Mouse (Mus musculus): ENCODE data around the gene Rcor3. TPM values are rescaled to one million over a fixed set of nuclear protein-coding genes. Genes with fewer than 3 reads are reported as not detected.

The Rcor3 gene
- 7.0 and 8.6 TPM in 2 replicates for polyA plus RNA-seq (2015; fragmentation: Nextera tagmentation; extraction: Ambion mirVana)

DNA sequence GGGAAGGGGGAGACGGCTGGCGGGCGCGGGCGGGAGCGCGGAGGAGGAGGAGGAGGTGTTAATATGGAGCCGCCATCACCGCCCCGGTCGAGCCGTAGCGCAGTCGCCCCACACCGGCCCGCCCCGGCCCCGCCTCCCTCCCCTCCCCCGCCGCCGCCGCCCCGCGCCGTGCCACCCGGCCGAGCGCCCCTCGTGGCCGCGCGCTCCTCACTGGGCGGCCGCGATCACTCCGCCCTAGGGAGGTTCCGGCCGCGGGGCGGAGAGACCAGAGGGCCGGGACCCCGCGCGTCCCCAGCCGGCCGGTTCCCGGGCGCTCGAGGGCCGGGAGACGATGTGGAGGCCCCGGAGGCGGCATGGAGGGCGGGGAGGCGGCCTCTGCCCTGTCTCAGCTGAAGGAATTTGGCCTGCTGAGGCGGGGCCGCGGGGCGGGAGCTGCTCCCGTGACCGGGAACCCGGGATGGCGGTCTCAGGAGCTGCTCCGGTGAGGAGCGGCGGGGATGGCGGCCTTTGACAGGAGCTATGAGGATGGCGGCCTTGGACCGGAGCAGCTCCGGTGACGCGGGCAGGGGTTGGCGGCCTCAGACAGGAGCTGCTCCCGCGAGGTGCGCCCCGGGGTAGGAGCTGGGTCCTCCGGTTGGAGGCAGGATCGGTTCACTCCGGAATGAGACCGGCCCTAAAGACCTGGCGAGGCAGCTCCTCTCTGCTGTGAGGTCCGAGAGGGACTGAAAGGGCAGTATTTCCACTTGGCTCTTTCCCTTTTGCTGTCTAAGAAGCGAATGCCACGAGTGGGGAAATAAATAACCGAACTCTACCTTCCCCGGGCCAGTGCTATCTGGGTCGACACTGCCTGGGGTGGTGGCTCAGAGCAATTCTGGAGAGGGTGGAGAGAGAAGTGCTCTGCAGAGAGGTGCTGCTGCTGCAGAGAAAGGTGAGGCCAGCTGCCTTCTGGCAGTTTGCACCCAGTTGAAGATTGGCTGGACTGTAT lies at the start of gene Rcor3:
Gene Rcor3, minus strand, starts transcription at position 137 of the 985 bp plus-strand sequence.
- peak within 1 kb of the TSS; percentile 94 for H3K27ac ChIP-seq (ENCODE audit: low read length)
- peaks cover 17% of the 10 kb centered on the region for H3K4me1 ChIP-seq (ENCODE audit: control insufficient read depth, low read depth, low read length)
- H3K9ac ChIP-seq (ENCODE audit: low read depth, low read length): peak within 1 kb of the TSS; percentile 95
- H3K9me3 ChIP-seq (replicated peaks; ENCODE audit: control insufficient read depth, low read length): no peaks in the 10 kb centered on the region
- whole genome bisulfite sequencing (ENCODE audit: insufficient replicate concordance): under 1% methylated on average over 66 of the region's 88 CpGs
- no peaks in the 10 kb centered on the region for H3K36me3 ChIP-seq (ENCODE audit: control insufficient read depth, insufficient read depth)
- peak within 1 kb of the TSS; percentile 96 for H3K4me3 ChIP-seq (ENCODE audit: low read depth, low read length)
- H3K27me3 ChIP-seq (ENCODE audit: control insufficient read depth, insufficient read depth, low read depth, low read length): no peaks in the 10 kb centered on the region
- H3K4me2 ChIP-seq (ENCODE audit: low read depth, low read length): peak within 1 kb of the TSS; percentile 99
- peak; percentile 88 for ATAC-seq (ENCODE audit: low read depth)

DNA sequence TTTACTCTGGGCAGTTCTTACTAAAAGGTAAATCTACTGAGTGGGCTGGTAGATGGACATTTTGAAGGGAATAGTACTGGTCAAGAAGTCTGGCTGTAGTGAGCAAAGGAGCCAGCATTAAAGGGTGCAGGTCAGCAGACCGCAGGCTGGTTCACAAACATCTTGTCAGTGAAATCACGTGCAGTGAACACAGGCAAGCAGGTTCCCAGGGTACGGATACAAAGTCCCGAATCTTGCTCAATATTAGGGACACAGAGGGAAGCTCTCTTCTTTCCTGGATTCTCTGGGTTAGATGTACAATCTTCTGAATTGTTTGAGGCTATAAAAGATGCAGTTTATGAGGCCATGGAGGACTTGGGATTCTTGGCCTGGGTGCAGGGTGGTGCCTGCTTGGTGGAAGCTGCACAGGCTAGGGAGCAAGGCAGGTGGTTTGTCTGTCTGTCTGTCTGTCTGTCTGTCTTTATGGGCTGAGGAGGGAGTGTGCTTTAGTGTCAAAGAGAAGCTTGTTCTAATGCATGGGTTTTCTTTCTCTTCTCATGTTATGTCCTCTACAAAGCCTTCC lies 43.9 kb upstream of the Rcor3 start:
- H3K4me2 ChIP-seq (ENCODE audit: low read depth, low read length): no peak overlapping the region
- no peak overlapping the region for H3K27ac ChIP-seq (ENCODE audit: low read length)
- no peaks in the 10 kb centered on the region for H3K27me3 ChIP-seq (ENCODE audit: control insufficient read depth, insufficient read depth, low read depth, low read length)
- H3K4me3 ChIP-seq (ENCODE audit: low read depth, low read length): no peak overlapping the region
- no peaks in the 10 kb centered on the region for H3K4me1 ChIP-seq (ENCODE audit: control insufficient read depth, low read depth, low read length)
- 0 out of 2 replicates have a peak, but pooled peaks have one; percentile 47 for ATAC-seq (ENCODE audit: low read depth)
- no peak overlapping the region for H3K9ac ChIP-seq (ENCODE audit: low read depth, low read length)
- H3K9me3 ChIP-seq (replicated peaks; ENCODE audit: control insufficient read depth, low read length): no peaks in the 10 kb centered on the region
- 52% methylated on average over 4 of the region's 4 CpGs for WGBS (ENCODE audit: insufficient replicate concordance)
- no peaks in the 10 kb centered on the region for H3K36me3 ChIP-seq (ENCODE audit: control insufficient read depth, insufficient read depth)

- no peaks in the 10 kb centered on the region for H3K9me3 ChIP-seq (replicated peaks; ENCODE audit: control insufficient read depth, low read length)
- no peaks in the 10 kb centered on the region for H3K36me3 ChIP-seq (ENCODE audit: control insufficient read depth, insufficient read depth)
- H3K9ac ChIP-seq (ENCODE audit: low read depth, low read length): no peak overlapping the region
- H3K4me2 ChIP-seq (ENCODE audit: low read depth, low read length): no peak overlapping the region
- no peaks in the 10 kb centered on the region for H3K27me3 ChIP-seq (ENCODE audit: control insufficient read depth, insufficient read depth, low read depth, low read length)
- peak; percentile 45; the same call in 1 of the 2 replicates for ATAC-seq (ENCODE audit: low read depth)
- no peaks in the 10 kb centered on the region for H3K4me1 ChIP-seq (ENCODE audit: control insufficient read depth, low read depth, low read length)
- no peak overlapping the region for H3K4me3 ChIP-seq (ENCODE audit: low read depth, low read length)
- H3K27ac ChIP-seq (ENCODE audit: low read length): no peak overlapping the region
- WGBS (ENCODE audit: insufficient replicate concordance): 48% methylated on average over 3 of the region's 3 CpGs
These were observed 42.0 kb upstream of the Rcor3 start for GRCm38 (mm10) chr1:192179877-192180276.

GRCm38 (mm10) chr1:192171477-192171876 lies 33.6 kb upstream of the Rcor3 start:
- Histone ChIP-seq H3K4me3 (ENCODE audit: low read depth, low read length) (no peak overlapping the region), H3K9me3 (replicated peaks; ENCODE audit: control insufficient read depth, low read length) (no peaks in the 10 kb centered on the region), H3K4me2 (ENCODE audit: low read depth, low read length) (no peak overlapping the region), H3K27ac (ENCODE audit: low read length) (no peak overlapping the region), H3K9ac (ENCODE audit: low read depth, low read length) (no peak overlapping the region), H3K27me3 (ENCODE audit: control insufficient read depth, insufficient read depth, low read depth, low read length) (no peaks in the 10 kb centered on the region), H3K36me3 (ENCODE audit: control insufficient read depth, insufficient read depth) (no peaks in the 10 kb centered on the region), H3K4me1 (ENCODE audit: control insufficient read depth, low read depth, low read length) (no peaks in the 10 kb centered on the region)
- 71% methylated on average over 3 of the region's 3 CpGs for WGBS (ENCODE audit: insufficient replicate concordance)
- no peak for ATAC-seq (ENCODE audit: low read depth)

DNA sequence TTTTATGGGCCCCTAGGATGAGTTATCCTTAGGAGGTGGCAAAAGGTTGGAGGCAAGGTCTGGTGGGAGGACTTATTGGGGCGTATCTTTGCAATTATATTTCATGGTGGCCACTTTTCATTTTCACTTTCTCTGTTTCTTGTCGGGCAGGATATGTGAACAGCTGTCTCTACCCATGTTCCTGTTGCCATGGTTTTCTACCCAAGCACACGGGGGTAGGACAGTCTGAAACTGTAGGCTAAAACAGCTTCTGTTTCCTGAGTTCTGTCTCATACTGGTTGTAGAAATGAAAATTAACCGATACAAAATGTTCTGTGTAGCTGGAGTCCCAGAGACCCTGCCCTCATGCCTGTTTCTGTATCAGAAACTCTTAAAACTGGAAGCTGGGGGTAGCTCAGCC lies 13.3 kb upstream of the Rcor3 start:
- Histone ChIP-seq H3K4me3 (ENCODE audit: low read depth, low read length) (no peak overlapping the region), H3K4me1 (ENCODE audit: control insufficient read depth, low read depth, low read length) (no peaks in the 10 kb centered on the region), H3K27ac (ENCODE audit: low read length) (no peak overlapping the region), H3K9ac (ENCODE audit: low read depth, low read length) (no peak overlapping the region), H3K36me3 (ENCODE audit: control insufficient read depth, insufficient read depth) (no peaks in the 10 kb centered on the region), H3K27me3 (ENCODE audit: control insufficient read depth, insufficient read depth, low read depth, low read length) (no peaks in the 10 kb centered on the region), H3K4me2 (ENCODE audit: low read depth, low read length) (no peak overlapping the region), H3K9me3 (replicated peaks; ENCODE audit: control insufficient read depth, low read length) (no peaks in the 10 kb centered on the region)
- 65% methylated on average over 4 of the region's 4 CpGs for WGBS (ENCODE audit: insufficient replicate concordance)
- ATAC-seq (ENCODE audit: low read depth): no peak

GRCm38 (mm10) chr1:192140313-192140712 lies 2.5 kb upstream of the Rcor3 start:
- H3K27ac ChIP-seq (ENCODE audit: low read length): no peak overlapping the region
- no peak overlapping the region for H3K4me2 ChIP-seq (ENCODE audit: low read depth, low read length)
- no peak for ATAC-seq (ENCODE audit: low read depth)
- H3K36me3 ChIP-seq (ENCODE audit: control insufficient read depth, insufficient read depth): no peaks in the 10 kb centered on the region
- H3K4me1 ChIP-seq (ENCODE audit: control insufficient read depth, low read depth, low read length): peaks cover 17% of the 10 kb centered on the region
- H3K4me3 ChIP-seq (ENCODE audit: low read depth, low read length): no peak overlapping the region
- H3K9ac ChIP-seq (ENCODE audit: low read depth, low read length): no peak overlapping the region
- WGBS (ENCODE audit: insufficient replicate concordance): 79% methylated on average over 2 of the region's 2 CpGs
- H3K9me3 ChIP-seq (replicated peaks; ENCODE audit: control insufficient read depth, low read length): no peaks in the 10 kb centered on the region
- H3K27me3 ChIP-seq (ENCODE audit: control insufficient read depth, insufficient read depth, low read depth, low read length): no peaks in the 10 kb centered on the region

DNA sequence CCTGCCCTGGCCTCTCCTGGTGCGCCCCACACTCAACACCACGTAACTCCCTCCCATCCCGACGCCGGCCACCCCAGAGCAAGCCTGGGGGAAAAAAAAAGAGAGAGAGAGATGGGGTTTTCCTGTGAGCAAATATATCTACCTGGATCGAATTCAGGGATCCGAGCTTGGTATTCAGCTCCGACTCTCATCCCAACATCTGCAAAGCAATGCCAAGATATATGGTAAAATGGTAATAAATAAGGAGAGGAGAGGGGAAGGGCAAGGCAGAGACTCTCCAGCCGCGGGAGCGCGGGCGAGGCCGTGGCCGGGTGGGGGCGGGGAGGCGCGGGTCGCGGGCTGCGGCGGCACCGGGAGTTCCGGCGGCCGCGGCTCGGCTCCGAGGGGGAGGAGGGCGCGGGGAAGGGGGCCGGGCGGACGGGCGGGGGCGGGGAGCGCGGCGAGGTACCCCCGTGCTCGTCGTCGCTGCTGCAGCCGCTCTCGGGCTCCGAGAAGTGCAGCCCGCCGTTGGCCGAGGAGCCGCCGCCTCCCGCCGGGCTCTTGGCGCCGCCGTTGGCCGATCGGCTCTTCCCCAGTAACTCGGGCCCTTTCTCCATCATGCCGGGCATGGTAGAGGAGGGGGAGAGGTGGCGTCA lies 454 bp downstream of the Rcor3 start:
- Histone ChIP-seq H3K27me3 (ENCODE audit: control insufficient read depth, insufficient read depth, low read depth, low read length) (no peaks in the 10 kb centered on the region), H3K9me3 (replicated peaks; ENCODE audit: control insufficient read depth, low read length) (no peaks in the 10 kb centered on the region), H3K9ac (ENCODE audit: low read depth, low read length) (peak overlapping the region; percentile 92), H3K4me2 (ENCODE audit: low read depth, low read length) (peak overlapping the region; percentile 99), H3K36me3 (ENCODE audit: control insufficient read depth, insufficient read depth) (no peaks in the 10 kb centered on the region), H3K4me1 (ENCODE audit: control insufficient read depth, low read depth, low read length) (peaks cover 17% of the 10 kb centered on the region), H3K27ac (ENCODE audit: low read length) (peak overlapping the region; percentile 85), H3K4me3 (ENCODE audit: low read depth, low read length) (peak overlapping the region; percentile 96)
- WGBS (ENCODE audit: insufficient replicate concordance): under 1% methylated on average over 39 of the region's 61 CpGs
- peak; percentile 23 for ATAC-seq (ENCODE audit: low read depth)

DNA sequence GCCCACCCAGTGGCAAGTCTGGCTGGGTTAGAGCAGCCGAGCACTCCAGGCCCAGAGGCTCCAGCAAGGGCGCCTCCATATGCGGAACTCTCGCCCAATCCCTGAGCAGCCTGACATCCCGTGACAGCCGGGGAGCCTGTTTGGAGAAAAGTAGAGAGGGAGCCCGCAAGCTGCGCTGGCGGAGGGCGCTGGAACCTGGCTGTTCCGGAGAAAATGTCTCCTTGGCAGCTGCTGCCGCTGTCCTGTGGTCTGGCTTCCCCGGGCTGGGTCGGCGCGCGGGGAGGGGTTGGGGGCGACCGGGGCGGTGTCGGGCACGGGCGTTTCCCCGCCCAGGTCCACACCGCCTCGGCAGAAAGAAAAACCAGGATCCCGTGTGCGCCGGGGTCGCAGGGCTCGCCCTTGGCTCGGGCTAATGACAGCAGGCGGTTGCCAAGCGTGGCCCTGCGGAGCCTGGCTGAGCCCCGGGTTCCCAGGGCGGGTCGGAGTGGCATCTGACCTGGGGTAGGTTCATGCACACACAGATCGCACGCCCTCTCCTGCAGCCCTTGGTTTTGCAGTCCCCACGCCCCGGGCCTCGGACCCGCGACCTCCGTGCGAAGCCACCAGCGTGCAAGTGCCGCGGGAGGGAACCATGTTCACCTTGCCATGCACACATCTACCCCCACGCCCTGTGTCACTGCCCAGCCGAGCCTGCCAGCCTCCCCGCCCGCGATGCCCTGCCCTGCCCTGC lies 1.1 kb downstream of the Rcor3 start:
- Histone ChIP-seq H3K4me3 (ENCODE audit: low read depth, low read length) (peak overlapping the region; percentile 96), H3K27ac (ENCODE audit: low read length) (peak overlapping the region; percentile 85), H3K36me3 (ENCODE audit: control insufficient read depth, insufficient read depth) (no peaks in the 10 kb centered on the region), H3K9me3 (replicated peaks; ENCODE audit: control insufficient read depth, low read length) (no peaks in the 10 kb centered on the region), H3K9ac (ENCODE audit: low read depth, low read length) (peak overlapping the region; percentile 92), H3K4me1 (ENCODE audit: control insufficient read depth, low read depth, low read length) (peaks cover 17% of the 10 kb centered on the region), H3K27me3 (ENCODE audit: control insufficient read depth, insufficient read depth, low read depth, low read length) (no peaks in the 10 kb centered on the region), H3K4me2 (ENCODE audit: low read depth, low read length) (peak overlapping the region; percentile 99)
- WGBS (ENCODE audit: insufficient replicate concordance): under 1% methylated on average over 53 of the region's 55 CpGs
- ATAC-seq (ENCODE audit: low read depth): peak; percentile 62
